Mouse (Mus musculus): Measurements from ENCODE around the gene Plekhn1. TPM values are rescaled to one million over a fixed set of nuclear protein-coding genes. Genes with fewer than 3 reads are reported as not detected.

Plekhn1 gene
- polyA plus RNA-seq, 1 experiment, result 20.5 TPM

DNA sequence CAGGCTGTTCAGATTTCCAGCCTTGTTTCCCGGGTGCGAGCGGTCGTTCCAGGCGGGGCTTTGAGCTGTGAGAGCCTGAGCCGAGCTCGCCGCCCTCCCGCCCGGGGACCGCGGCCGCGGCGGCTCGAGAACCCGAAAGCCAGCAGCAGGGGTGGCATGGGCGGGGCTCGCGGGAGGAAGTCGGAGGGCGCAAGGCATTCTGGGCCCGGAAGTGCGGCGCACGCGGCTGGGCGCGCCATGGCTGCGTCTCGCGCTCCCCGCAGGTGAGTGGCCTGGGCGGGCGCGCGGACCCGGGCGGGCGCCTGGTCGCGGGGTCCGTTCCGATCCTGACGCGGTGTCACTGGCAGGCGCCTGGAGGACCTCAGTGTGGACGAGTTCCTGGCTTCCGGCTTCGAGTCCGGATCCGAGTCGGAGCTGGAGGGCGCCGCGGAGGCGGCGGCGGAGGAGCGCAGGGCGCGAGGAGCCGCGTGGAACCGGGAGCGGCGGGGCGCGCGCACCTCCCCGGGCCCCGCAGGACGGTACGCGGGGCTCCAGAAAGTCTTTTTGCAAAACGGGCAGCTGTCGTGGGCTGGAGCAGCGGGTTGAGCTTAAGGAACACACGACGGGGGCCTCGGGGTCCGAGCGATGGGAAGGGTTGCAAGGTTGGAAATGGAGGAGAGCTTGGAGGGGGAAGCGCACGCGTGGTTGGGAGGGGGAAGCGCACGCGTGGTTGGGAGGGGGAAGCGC, 1.3 kb upstream of the Plekhn1 start, which contains the start of gene Noc2l:
Gene Noc2l (plus strand): TSS at position 203 of the 726 bp plus-strand sequence.
- no peaks in the 10 kb centered on the region for H3K4me1 ChIP-seq (ENCODE audit: control insufficient read depth, insufficient read depth, low read length)
- H3K4me3 ChIP-seq (ENCODE audit: insufficient read depth, low read length), result peak within 1 kb of the TSS; percentile 90
- peak within 1 kb of the TSS; percentile 68 for H3K27ac ChIP-seq (ENCODE audit: insufficient read depth, low read length)
- TF ChIP-seq CTCF (IDR thresholded peaks at IDR 0.05; ENCODE audit: borderline replicate concordance, insufficient read depth, low read length) (no peak), POLR2A (IDR thresholded peaks at IDR 0.05; ENCODE audit: low read depth, low read length) (peak; percentile 70)

DNA sequence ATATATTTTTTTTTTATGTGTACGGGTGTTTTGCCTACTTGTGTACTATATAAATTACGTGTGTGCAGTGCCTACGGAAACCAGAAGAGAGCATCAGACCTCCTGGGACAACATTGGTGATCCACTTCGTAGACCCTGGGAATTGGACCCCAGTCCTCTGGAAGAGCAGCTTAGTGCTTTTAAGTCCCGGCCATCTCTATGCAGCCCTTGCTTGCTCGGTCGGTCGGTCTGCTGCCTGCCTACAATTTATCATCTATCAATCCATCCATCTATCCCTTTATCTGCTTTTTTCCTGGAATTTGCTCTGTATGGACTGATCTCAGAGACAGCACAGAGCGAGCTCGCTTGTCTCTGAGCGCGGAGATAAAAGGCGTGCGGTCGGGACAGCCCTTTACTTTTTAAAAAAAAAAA, 708 bp upstream of the Plekhn1 start:
- TF ChIP-seq POLR2A (IDR thresholded peaks at IDR 0.05; ENCODE audit: low read depth, low read length) (no peak), CTCF (IDR thresholded peaks at IDR 0.05; ENCODE audit: borderline replicate concordance, insufficient read depth, low read length) (no peak)
- Histone ChIP-seq H3K27ac (ENCODE audit: insufficient read depth, low read length) (peak overlapping the region; percentile 55), H3K4me3 (ENCODE audit: insufficient read depth, low read length) (peak overlapping the region; percentile 41), H3K4me1 (ENCODE audit: control insufficient read depth, insufficient read depth, low read length) (no peaks in the 10 kb centered on the region)

DNA sequence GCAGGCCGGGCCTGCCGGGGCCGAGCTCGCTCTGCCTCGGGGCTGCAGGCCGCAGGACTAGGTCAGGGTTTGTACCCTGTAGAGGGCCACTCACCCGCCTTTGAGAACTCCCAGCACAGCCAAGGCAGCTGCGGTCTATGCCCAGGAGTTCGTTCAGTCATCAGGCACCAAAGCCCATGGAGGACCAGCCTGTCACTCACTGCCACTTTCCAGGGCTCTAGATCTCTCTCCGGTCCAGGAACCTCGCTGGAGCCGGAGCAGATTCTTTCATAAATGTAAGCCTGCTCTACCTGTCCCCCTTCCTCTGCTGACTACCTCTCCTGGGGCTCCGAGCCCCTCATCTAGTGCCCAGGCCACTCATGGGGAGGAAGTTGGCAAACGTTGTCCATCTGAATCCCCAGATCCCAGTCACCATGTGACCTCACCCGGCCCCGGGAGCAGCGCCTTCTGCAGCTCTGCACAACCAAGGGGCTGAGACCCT, 596 bp downstream of the Plekhn1 start:
- Histone ChIP-seq H3K4me1 (ENCODE audit: control insufficient read depth, insufficient read depth, low read length) (peaks cover 1% of the 10 kb centered on the region; the same call in 1 of the 2 replicates), H3K27ac (ENCODE audit: insufficient read depth, low read length) (no peak overlapping the region), H3K4me3 (ENCODE audit: insufficient read depth, low read length) (peak overlapping the region; percentile 74)
- TF ChIP-seq CTCF (IDR thresholded peaks at IDR 0.05; ENCODE audit: borderline replicate concordance, insufficient read depth, low read length), result no peak
- TF ChIP-seq POLR2A (IDR thresholded peaks at IDR 0.05; ENCODE audit: low read depth, low read length), result no peak; the same call in 1 of the 2 replicates

DNA sequence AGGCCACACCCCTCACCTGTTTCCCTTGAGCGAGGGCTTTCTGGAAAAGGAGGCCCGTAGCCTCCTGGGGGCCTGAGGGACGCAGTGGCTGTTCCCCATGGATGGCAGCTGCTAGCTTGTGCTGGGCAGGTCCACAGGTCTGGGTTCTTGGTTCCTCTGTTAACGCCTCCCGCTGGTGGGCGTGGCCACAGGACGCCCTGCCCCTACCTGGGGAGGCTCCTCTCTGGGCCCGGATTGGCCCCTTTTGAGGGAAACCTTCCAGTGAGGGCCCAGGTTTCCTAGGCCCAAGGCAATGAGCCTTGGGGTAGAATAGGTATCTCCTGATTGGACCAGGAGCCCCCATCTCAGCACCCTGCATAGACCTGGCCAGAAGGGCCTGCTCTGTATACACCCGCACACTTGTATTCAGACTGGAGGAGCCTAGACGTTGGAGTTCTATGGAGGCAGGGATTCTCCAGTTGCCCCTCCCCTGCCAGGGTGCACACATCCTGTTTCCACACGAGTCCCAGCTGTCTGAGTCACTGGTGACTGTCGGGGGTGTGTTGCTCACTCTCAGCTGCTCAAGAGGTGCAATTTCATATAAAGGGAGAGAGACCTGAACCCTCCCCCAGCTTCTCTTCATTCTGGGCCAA, 6.1 kb downstream of the Plekhn1 start:
- Histone ChIP-seq H3K4me3 (ENCODE audit: insufficient read depth, low read length) (peak overlapping the region; percentile 19), H3K4me1 (ENCODE audit: control insufficient read depth, insufficient read depth, low read length) (peaks cover 4% of the 10 kb centered on the region; the same call in 1 of the 2 replicates), H3K27ac (ENCODE audit: insufficient read depth, low read length) (peak overlapping the region; percentile 36; the same call in 1 of the 2 replicates)
- TF ChIP-seq CTCF (IDR thresholded peaks at IDR 0.05; ENCODE audit: borderline replicate concordance, insufficient read depth, low read length) (no peak), POLR2A (IDR thresholded peaks at IDR 0.05; ENCODE audit: low read depth, low read length) (peak; percentile 47)

DNA sequence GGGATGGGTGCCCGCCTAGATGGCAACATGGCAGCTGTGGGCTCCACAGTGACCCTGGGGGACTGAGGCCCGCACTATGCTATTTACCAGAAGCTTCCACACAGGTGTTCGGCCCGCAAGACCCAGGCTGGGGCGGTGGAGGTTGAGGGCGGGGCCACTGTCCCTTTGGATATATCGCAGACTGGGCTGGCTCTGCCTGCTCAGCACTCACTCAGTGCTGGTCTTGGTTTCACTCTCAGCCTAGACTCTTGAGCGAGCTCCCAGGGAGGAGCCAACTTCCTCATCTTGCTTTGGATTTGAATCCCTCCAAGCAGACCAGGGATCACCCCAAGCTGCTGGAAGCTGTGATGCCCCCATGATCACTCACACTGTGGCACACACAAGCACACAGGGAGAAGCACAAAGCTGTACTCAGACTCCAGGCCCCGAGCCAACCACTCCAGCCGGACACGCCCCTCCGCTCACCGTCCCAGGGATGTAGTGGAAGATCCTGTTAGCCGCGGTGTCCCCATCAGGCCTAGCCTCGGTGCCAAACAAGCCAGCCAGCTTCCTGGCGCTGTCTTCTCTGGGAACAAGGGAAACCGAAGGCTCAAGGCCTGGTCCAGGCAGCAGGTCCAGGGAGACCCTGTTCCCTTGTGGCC, 6.8 kb downstream of the Plekhn1 start:
- TF ChIP-seq CTCF (IDR thresholded peaks at IDR 0.05; ENCODE audit: borderline replicate concordance, insufficient read depth, low read length), result no peak
- TF ChIP-seq POLR2A (IDR thresholded peaks at IDR 0.05; ENCODE audit: low read depth, low read length), result no peak
- H3K27ac ChIP-seq (ENCODE audit: insufficient read depth, low read length), result peak overlapping the region; percentile 36; the same call in 1 of the 2 replicates
- H3K4me1 ChIP-seq (ENCODE audit: control insufficient read depth, insufficient read depth, low read length), result peaks cover 4% of the 10 kb centered on the region; the same call in 1 of the 2 replicates
- peak overlapping the region; percentile 19 for H3K4me3 ChIP-seq (ENCODE audit: insufficient read depth, low read length)

DNA sequence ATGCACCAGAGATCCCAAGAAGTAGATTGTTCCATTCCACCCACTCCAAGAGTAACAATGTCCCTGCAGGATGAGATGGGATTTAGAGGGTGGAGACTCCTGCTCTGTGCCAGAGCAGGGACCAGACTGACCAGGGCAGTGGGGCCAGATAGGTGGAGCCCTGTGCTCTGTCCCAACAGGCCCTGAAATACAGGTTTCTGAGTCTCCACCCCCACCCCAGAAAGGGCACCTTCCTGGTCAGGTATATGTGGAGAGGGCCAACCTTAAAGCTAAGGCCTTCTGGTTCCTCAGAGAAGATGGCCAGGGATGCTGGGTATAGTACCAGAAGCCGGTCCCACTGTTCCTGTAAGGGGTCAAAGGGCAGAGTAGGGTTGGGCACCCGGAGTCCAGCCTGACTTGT, 10.4 kb downstream of the Plekhn1 start:
- no peak overlapping the region for H3K27ac ChIP-seq (ENCODE audit: insufficient read depth, low read length)
- H3K4me3 ChIP-seq (ENCODE audit: insufficient read depth, low read length), result no peak overlapping the region
- TF ChIP-seq CTCF (IDR thresholded peaks at IDR 0.05; ENCODE audit: borderline replicate concordance, insufficient read depth, low read length) (no peak), POLR2A (IDR thresholded peaks at IDR 0.05; ENCODE audit: low read depth, low read length) (no peak)
- H3K4me1 ChIP-seq (ENCODE audit: control insufficient read depth, insufficient read depth, low read length), result peaks cover 6% of the 10 kb centered on the region; the same call in 1 of the 2 replicates

DNA sequence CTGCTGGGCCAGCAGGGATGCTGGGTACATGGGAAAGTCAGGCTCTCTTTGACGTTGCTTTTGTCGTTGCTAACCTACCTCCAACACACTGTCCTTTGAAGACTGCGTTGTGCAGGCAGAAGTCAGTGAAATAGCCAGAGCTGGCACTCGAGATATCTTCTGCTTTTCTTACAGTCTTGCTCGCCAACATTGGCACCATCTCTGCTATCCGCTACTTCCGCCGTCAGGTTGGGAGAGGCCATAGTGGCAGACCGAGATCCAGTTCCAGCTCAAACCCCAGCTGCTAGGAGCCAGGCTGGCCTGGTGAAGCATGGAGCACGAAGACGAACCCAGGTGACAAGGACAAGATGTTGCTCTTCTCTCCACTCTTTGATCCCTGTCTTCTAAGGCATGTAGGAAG, 14.7 kb downstream of the Plekhn1 start:
- Histone ChIP-seq H3K27ac (ENCODE audit: insufficient read depth, low read length) (no peak overlapping the region), H3K4me3 (ENCODE audit: insufficient read depth, low read length) (no peak overlapping the region), H3K4me1 (ENCODE audit: control insufficient read depth, insufficient read depth, low read length) (peaks cover 2% of the 10 kb centered on the region; the same call in 1 of the 2 replicates)
- no peak for TF ChIP-seq CTCF (IDR thresholded peaks at IDR 0.05; ENCODE audit: borderline replicate concordance, insufficient read depth, low read length)
- TF ChIP-seq POLR2A (IDR thresholded peaks at IDR 0.05; ENCODE audit: low read depth, low read length), result no peak

DNA sequence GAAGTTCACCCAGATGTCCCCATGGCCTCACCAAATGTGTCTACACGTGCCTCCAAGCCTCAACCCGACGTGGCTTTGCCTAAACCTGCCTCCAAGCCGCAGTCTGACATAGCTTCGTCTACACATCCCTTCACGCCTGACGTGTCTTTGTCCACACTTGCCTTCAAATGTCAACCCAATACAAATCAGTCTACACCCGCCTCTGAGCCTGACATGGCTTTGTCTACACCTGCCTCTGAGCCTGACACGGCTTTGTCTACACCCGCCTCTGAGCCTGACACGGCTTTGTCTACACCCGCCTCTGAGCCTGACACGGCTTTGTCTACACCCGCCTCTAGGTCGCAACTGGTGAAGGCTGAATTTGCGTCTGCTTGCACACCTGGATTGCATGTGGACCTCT, 16.8 kb downstream of the Plekhn1 start:
- Histone ChIP-seq H3K27ac (ENCODE audit: insufficient read depth, low read length) (no peak overlapping the region), H3K4me3 (ENCODE audit: insufficient read depth, low read length) (no peak overlapping the region), H3K4me1 (ENCODE audit: control insufficient read depth, insufficient read depth, low read length) (peaks cover 2% of the 10 kb centered on the region; the same call in 1 of the 2 replicates)
- no peak for TF ChIP-seq POLR2A (IDR thresholded peaks at IDR 0.05; ENCODE audit: low read depth, low read length)
- TF ChIP-seq CTCF (IDR thresholded peaks at IDR 0.05; ENCODE audit: borderline replicate concordance, insufficient read depth, low read length), result no peak

DNA sequence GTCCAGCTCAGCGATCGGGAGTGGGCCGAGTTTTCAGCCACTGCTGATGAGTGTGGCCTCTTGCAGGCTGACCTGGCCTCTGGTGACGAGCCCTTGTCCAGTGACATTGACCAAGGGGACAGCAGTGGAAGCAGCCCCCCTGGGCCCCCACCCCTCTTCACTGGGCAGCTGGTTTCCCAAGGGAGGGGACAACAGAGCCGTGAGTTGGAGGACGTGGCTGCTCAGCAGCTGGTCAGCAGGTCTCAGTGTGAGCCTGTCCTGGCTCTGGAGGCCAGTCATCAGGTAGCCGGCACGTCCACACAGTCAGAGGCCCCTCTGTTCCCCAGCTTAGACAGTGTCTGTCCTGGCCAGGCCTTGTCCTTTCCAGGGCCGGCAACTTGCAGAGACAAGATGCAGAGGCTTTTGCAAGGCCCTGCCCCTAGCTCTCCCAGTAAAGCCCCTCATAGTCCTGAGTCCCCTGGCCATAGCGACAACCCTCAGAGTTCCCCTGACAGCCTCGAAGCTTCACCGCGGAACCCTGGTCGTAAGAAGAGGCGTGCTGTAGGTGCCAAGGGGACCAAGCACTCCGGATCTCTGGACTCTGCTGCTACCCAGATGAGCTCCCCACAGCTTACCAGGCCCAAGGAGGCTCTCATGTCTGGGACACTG, 17.5 kb downstream of the Plekhn1 start:
- Histone ChIP-seq H3K27ac (ENCODE audit: insufficient read depth, low read length) (no peak overlapping the region), H3K4me3 (ENCODE audit: insufficient read depth, low read length) (no peak overlapping the region), H3K4me1 (ENCODE audit: control insufficient read depth, insufficient read depth, low read length) (peaks cover 2% of the 10 kb centered on the region; the same call in 1 of the 2 replicates)
- TF ChIP-seq CTCF (IDR thresholded peaks at IDR 0.05; ENCODE audit: borderline replicate concordance, insufficient read depth, low read length) (no peak), POLR2A (IDR thresholded peaks at IDR 0.05; ENCODE audit: low read depth, low read length) (no peak)

All from embryonic fibroblast, embryonic 13.5 days (primary cell).